Mouse (Mus musculus): ENCODE results near the gene Mogs.

Mogs gene

DNA sequence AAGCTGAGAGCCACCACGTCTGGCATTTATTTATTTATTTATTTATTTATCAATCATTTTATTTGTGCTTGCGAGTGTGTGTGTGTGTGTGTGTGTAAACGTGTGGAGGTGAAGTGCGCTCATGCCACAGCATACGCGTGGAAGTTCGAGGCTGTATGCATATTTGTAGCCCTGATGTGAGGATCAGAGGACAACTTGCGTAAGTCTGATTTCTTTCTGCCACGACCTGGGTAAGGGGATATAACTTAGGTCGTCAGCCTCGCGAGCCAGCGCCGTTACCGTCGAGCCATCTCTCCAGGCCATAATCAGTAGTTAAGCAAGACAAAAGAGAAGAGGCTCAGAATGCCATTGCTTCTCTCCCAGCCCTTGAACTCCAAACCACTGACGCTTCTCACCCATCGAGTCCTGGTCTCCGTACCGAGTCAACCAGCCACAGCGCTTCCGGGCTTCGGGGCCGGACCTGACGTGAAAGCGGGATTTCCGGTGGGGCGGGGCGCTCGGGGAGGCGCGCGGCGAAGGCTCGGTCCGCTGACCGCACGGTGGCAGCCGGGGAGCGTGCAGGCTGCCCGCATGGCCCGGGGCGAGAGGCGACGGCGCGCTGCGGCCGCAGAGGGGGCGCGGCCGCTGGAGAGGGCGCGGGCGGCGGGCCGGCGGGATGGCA, at the start of gene Mogs:
Gene Mogs (plus strand): TSS at position 486 of the 661 bp plus-strand sequence.
- DNase-seq (ENCODE audit: low read depth, low spot score), result peak; percentile 94

DNA sequence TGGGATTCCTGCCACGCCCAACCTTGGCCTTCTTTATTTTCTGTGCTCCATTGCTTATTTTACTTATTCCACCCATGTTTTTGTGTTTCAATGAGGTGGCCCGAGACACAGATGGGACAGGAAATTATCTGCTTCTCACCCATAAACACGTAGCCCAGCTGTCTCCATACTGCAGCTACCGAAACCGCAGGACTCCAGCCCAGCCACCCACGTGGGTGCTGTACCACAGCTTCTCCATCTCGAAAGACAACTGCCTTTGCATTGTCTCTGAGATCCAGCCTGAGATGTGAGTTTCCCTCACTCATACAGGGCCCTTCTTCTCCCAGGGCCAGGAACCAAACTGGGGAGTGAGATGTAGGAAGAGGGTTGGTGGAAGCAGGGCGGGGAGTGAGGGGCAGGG, 49.3 kb upstream of the Mogs start:
- DNase-seq (ENCODE audit: low read depth, low spot score), result no peak

DNA sequence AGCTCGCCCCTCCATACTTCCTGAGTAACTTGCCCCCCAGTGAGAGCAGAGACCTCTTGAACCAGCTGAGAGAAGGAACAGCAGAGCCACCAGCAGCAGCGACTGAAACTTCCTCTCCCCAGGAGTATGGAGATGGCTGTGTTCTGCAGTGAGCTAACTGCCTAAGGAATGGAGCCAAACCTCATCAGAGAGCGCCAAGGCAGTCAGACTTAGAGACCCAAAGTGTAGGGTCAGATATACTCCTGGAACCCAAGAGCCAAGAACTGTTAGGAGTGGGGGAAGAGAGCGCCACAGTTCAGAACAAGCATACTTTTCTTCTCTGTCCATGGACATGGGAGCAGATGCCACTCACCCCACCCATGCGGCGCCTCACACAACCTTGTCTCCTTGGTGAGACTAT, 48.9 kb upstream of the Mogs start:
- DNase-seq (ENCODE audit: low read depth, low spot score), result no peak

DNA sequence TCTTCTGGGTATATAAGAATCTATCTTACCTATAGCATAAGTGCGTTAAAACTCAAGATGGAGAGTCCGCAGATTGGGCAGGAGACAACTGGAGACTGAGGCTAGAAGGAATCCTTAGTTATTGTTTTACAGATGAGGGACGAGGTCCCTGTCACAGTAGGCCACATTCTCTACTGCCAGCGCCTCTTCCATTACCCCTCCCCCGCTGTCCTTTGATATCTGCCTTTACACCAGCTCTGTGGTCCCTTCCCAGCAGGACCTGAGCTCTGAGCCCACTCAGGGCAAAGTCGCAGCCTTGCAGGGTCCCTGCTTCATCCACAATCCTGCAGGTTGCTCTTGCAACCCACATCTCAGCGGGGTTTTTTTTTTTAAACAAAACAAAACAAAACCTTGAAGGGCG, 47.1 kb upstream of the Mogs start:
- DNase-seq (ENCODE audit: low read depth, low spot score), result no peak

DNA sequence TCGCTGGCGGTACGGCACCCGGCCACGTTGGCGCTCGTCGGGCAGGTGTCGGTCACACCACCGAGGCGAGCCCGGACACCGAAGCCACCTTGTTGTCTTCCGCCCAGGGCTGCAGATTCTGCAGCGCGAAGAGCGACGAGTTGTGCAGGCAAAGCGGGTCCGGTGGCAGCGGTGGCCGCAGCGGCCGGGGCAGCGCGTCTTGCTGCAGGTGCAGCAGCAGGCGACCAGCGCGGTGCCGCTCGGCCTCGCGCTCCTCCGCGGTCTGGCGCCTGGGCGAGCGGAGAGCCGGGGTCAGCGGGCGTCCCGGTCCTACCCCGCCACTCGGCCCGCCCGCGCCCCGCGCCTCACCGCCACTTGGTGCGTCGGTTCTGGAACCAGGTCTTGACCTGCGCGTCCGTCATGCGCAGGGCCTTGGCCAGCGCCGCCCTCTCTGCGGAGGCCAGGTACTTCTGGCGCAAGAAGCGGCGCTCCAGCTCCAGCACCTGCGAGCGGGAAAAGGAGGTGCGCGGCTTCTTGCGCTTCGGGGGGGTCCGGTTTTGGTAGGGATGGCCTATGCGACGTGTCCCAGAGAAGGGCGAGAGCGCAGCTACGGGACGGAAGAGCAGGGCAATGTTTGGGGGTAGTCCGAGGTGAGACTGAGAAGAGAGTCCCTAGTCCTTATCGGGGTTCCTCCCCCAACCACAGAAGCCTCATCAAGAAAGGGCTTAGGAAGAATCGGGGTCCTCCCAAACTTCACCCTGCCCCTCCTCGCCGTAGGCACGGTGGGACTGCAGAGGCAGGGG, 46.4 kb upstream of the Mogs start:
- no peak for DNase-seq (ENCODE audit: low read depth, low spot score)

DNA sequence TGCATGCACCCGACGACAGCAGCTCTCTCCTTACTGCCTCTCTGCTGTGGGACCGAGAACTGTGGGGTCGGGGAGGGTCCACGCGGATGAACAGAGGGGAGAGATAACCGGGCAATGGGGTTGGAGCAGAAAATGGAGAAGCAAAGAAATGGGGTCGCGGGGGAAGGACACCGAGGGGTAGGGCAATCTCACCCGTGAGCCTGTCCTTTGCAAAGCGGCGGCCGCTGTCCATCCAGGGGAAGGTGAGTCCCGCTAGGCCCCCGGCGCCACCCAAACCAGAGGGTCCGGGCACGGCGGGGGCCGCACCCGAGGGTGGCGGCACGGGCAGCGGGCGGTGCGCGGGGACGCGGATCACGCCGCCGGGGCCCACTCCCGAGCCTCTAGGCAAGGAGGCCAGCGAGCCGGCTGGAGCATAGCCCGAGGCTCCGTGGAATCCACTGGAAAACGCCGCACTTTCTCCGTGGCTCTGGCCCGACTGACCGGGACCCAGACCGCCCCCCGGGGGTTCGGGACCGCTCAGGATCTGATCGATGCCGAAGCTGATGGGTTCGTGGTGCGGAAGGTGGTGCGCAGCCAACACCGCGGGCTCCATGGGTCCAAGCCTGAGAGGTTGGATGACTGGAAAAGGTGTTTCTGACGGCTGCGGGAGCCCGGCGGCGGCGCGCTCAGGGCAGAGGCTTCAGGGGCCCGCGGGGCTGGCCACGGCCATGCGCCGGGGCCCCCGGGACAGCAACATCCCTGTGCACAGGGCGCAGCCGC, 45.6 kb upstream of the Mogs start:
- no peak for DNase-seq (ENCODE audit: low read depth, low spot score)

DNA sequence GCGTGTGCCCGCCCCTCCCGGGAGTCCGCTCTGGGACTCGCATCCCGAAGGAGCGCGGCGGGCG, 45.2 kb upstream of the Mogs start, which contains the start of gene Tlx2:
Gene Tlx2 (minus strand): TSS at position 47 of the 64 bp plus-strand sequence.
- DNase-seq (ENCODE audit: low read depth, low spot score), result no peak

DNA sequence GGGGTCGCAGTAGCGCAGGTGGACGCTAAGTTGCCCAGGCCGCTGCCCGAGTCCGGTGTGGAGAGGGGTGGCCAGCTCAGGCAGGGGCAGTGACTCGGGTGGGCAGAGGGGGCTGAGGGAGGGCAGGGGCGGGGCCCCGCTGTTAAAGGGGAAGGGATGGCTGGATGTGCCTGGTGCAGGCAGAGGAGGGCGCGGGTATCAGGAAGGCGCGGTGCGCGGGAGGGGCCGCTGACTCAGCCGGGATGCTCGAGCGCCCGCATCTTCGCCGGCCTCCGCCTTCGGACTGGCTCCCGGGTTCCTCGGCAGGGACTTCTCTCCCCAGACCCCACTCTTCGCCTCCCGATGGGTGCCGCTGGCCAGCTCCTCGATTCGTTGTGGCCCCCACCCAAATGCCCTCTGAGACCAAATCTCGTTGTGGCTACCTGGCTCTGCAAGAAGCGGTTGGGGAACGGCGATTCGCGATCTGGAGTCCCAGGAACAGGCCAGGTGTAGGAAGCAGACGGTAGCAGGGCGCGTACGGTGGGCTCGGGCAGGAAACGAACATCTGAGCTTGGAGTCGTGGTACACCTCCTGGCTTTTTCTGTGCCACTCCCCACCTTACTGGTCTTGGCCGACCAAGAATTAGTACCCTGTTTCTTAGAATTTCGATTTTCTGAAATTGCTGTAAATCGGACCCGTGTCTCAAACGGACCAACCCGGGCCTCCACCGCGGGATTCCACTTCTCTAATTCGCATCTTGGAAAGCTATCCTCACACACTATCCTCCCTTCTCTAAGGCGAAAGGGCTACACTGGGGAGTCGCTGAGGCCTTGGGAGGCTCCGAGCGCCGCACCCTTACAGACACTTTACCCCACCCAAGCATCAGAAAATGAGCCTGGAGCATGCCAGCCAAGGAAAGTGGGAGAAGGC, 44.7 kb upstream of the Mogs start:
- no peak for DNase-seq (ENCODE audit: low read depth, low spot score)

DNA sequence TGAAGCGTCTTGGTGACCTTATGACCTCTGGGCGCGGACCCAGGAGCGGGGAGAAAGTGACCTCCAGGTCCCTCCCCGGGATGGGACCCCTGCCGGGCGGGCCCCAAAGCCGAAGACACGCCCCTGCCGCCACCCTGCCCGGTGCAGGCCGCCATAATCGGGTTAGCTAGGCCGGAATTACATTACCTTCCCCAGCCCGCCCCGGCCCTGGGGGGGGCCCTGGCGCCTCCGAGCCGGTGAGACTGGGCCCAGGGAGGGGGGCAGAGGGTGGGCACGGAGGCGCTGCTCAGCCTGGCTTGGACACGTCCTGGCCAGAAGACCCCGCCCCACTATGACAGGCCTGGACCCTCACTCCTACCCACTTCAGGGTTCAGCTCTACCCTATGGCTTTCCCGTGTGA, 44.1 kb upstream of the Mogs start:
- DNase-seq (ENCODE audit: low read depth, low spot score), result no peak

DNA sequence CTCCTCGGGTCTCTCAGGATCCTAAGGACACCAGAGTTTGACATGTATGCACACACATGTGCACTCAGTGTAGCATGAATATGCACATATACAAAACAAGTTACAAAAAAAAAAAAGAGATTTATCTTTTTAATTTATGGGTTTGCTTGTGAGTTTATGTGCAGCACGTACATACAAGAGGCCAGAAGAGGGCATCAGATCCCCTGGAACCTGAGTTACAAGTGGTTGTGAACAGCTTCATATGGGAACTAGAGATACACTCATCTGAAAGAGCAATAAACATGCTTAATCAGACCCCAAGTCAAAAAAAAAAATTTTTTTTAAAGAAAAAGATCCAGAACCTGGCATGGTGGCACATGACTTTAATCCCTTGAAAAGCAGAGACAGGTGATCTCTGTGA, 40.3 kb upstream of the Mogs start:
- DNase-seq (ENCODE audit: low read depth, low spot score), result peak; percentile 58

DNA sequence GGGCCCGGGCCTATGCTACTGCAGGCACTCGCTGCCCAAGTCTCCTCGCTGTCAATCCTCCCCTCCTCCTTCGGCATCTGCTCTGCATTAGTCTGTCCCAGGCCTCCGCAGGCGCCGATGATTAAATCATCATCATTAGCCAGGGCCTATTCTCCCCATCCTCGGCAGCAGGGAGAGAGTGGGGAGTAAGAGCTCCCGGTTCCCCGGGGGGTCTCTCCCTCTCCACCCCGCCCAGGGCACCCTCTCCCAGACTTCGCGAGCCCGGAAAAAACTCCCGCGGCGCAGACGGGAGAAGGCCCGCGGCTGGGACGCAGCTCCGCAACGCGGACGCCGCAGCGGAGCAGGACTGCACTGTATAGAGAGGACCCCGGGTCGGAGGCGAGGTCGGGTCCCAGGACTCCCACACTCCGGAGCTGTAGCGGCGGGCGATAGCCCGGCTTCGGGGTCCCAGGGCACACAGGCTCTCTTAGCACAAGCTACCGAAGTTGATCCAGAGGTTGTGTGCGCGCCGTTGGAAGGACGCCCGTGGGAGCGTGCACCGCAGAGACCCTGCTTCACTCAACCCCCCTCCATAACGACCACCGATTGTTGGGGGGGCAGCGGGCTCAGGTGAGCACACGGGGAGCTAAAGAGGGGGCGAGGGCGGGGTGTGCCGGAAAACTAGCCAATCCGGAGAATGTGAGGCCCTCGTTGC, 37.5 kb upstream of the Mogs start, which contains the start of gene Pcgf1:
Gene Pcgf1 (plus strand): TSS at position 240 of the 694 bp plus-strand sequence.
- peak; percentile 69 for DNase-seq (ENCODE audit: low read depth, low spot score)

DNA sequence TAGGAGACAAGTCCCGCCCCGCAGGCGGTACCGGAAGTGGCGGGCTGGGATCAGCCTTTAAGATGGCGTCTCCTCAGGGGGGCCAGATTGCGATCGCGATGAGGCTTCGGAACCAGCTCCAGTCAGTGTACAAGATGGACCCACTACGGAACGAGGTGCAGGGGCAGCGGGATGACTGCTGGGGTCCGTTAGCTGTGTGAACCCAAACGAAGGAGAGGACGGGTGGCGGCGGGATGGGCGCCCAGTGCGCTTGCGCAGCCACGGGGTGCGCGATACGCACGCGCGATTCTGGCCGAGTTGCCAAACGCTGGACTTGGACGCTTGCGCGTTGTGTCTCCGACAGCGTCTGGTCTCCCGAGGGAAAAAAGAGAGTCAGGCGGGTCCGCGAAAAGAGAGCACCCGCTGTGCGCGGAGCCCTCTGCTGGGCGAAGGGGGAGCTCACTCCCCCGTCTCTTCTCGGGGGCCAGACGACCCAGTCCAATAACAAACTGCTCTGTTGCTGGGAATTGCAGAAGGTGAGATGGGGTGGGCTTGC, 36.9 kb upstream of the Mogs start:
- peak; percentile 99 for DNase-seq (ENCODE audit: low read depth, low spot score)

DNA sequence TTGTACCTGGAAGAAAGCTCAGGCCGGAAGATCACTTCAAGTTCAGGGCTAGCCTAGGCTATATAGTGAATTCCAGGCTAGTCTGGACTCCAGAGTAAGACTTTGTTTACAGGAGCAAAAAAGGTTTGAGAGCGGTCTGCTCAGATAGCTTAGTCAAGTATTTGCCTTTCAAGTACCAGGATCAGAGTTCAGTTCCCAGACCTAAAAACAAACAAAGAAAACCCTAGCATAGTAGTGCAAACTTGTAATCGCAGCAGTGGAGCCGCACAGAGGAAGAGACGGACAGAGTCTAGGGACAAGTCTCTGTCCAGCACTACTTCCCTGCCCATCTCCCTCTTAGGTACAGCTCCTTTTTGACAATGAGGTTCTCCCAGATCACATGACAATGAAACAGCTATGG, 35.1 kb upstream of the Mogs start:
- no peak for DNase-seq (ENCODE audit: low read depth, low spot score)

DNA sequence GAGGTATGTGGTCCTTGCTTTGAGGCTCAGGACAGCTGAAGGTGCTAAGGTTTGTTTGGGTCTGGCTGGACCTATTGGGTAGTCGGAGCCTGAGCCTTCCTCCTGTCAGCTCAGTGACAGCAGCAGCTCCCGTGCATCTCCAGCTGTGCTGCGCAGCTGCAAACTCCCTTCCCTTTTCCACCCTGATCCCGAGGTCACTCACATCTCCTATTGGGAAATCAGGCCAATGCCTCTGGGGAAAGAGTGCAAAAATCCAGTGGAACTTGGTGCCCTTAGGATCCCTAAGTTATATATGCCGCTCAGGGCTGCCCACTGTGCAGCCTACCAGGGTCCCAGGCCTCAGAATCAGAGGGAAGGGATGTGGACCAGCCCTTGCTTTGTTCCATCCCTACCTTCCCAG, 31.8 kb upstream of the Mogs start:
- DNase-seq (ENCODE audit: low read depth, low spot score), result no peak

DNA sequence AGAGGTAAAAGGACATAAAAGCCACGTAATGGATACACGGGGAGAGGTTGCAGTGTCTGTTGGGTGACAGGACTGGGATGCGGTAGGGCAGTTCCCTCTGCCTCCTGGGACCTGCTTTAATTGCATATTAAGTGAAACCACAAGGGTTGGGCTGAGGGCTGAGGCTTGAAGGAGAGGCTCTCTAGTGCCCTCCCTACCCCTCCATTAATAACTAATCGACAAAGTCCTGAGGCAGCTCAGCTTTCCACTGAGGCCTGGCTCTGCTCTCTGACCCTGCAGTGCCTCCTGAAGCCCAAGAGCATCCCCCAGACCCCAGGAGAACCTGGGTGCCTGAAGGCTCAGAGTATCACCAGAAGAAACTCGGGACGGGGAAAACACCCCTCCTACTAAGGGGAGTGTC, 30.8 kb upstream of the Mogs start:
- DNase-seq (ENCODE audit: low read depth, low spot score), result no peak

DNA sequence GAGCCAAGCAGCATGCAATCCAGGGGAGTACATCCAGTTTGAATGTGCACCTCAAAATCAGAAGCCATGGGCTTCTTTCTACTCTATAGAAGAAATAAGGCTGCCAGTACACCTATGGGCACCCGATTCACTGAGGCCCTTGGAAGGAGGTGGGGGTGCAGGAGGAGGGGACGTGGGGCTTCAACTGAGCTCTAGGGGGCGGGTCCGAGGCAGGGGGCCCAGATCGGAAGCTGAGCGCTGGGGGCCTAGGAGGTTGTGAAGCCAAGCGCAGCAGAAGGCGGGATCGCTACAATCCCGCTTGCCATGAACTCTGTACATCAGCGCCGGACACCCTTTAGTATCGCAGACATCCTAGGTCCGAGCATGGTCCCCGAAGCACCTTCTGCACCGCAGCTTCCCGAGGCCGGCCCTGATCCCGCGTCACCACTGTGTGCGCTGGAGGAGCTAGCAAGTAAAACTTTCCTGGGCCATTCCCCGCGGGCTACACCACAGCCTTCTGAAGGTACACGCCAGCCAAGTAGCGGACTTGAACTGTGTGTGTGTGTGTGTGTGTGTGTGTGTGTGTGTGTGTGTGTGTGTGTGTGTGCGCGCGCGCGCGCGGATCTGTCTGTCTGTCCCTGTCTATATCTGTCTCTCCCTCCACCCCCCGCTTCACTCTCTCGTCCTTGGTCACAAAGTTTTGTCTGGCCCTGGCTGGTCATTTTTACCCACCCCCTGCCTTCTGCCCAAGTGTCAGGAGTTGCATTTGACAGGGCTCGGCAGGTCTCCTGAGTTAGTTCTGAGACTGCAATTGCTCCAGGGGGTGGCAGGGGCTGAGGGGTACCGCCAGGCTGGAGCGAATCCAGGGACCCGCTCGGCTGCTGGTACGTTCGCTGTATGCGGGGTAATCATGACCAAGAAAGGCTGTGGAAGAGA, 28.9 kb upstream of the Mogs start, which contains the start of gene Lbx2:
Gene Lbx2 (plus strand): TSS at position 247 of the 915 bp plus-strand sequence.
- DNase-seq (ENCODE audit: low read depth, low spot score), result no peak

DNA sequence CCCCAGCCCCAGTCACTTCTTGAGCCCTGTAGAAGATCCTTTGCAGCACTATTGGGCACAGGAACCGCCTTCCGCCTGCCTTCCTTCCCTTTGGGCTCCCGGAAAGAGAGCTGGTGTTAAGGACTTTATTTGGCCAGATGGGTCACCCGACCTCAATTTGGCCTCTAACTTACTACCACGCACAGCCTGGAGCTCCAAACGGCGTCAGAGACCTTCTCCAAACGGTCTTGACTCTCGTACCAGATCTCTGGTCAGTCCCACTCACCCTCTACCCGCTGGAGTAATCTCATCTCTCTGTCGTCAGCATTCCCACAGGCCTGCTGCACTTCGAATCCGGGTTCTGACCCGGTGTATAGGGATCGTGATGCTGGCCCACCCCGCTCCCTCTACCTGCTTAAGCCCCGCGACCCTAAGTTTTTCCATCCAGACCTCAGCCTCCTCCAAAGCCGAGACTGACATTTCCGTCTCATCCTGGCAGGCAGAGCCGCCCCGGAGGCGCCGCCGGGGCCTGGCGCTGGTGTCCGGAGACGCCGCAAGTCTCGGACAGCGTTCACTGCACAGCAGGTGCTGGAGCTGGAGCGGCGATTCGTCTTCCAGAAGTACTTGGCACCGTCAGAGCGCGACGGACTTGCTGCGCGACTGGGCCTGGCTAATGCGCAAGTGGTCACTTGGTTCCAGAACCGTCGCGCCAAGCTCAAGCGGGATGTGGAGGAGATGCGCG, 27.9 kb upstream of the Mogs start:
- no peak for DNase-seq (ENCODE audit: low read depth, low spot score)

DNA sequence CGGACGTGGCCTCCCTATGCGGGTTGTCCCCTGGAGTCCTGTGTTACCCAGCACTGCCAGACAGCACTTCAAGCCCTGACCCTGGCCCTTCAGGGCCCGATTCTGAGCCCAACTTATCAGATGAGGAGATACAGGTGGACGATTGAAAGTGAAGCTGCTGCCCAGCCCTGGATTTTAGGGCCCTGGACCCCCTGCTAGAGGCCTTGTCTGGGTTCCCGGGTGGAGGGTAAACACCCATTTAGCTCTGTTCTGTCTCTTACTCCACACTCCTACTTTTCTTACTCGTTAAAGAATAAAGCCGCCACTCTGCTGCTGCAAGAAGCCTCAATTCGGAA, 27.4 kb upstream of the Mogs start:
- no peak for DNase-seq (ENCODE audit: low read depth, low spot score)

DNA sequence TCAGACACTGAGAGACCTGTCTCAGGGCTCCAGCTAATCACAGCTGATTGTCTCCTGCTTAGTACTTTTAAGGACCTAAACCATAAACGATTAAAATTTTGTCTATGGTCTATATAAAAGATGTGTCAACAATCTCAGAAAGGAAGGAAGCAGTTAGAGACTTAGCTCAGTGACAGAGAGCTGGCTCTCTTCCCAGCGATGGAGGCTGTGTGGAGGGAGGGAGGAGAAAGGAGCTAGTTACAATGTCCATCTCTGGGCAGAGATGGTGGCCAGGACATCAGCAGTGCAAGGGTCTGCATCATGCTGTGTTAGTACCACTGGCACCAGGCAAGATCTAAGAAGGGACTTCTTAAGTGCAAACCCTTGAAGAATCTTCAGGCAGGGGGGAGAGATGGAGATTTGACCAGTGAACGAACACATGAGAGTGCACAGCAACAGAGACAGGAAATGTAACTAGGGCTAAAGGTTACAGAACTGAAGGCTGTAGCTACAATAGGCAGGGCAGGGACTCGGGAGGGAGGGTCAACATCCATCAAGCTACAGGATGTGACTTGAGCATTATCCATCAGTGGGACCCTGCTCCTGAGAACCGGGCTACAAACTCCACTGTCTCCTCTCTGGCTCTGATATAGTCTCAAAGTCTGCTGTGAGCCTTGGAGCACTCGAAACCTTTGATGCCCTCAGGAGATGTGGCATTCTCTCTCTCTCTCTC, 22.7 kb upstream of the Mogs start:
- peak; percentile 56 for DNase-seq (ENCODE audit: low read depth, low spot score)

Measured in 3T3-L1 (cell line).